Mouse (Mus musculus) myocyte (in vitro differentiated cells): ENCODE measurements around the gene Nat10.

Experiments used
- MAX ChIP-seq: IDR thresholded peaks from one replicate; pipeline ENCODE4 v1.6.1; 2011; ENCODE audit warnings: low read depth, mild to moderate bottlenecking, control low read depth
- MYOD1 ChIP-seq, 3 experiments: IDR thresholded peaks; one replicate each; pipeline ENCODE4 v1.6.1; 2011; ENCODE audit warnings: control low read depth in 2 of 3, low read depth in 2 of 3, mild to moderate bottlenecking in 2 of 3, moderate library complexity in 1 of 3; ENCODE audit not compliant: insufficient read length in 2 of 3, control insufficient read depth in 1 of 3
- MYOG ChIP-seq, 3 experiments: IDR thresholded peaks; one replicate each; pipeline ENCODE4 v1.6.1; 2011; ENCODE audit warnings: control low read depth in 2 of 3, low read depth in 2 of 3, mild to moderate bottlenecking in 2 of 3; ENCODE audit not compliant: insufficient read length in 2 of 3, control insufficient read depth in 1 of 3, insufficient read depth in 1 of 3
- POLR2A ChIP-seq: IDR thresholded peaks from one replicate; pipeline ENCODE4 v1.6.1; 2011; ENCODE audit warnings: low read depth, mild to moderate bottlenecking, control low read depth, moderate library complexity; ENCODE audit not compliant: insufficient read length
- TCF3 ChIP-seq: IDR thresholded peaks from one replicate; pipeline ENCODE4 v1.6.1; 2011; ENCODE audit warnings: low read depth, control low read depth; ENCODE audit not compliant: insufficient read length
- USF1 ChIP-seq: IDR thresholded peaks from one replicate; pipeline ENCODE4 v1.6.1; 2011; ENCODE audit warnings: low read depth, mild to moderate bottlenecking, control low read depth, moderate library complexity

GRCm38 (mm10) chr2:103760906-103761716, at the start of gene Nat10:
- peak; percentile 77 for TF ChIP-seq POLR2A
- peak; percentile 84 for TF ChIP-seq USF1
- no peak for TF ChIP-seq TCF3
- peak in 1 of 3 experiments; percentile 24 for TF ChIP-seq MYOD1 (IDR thresholded peaks at IDR 0.05; ENCODE audit: control insufficient read depth in 1 of 3, insufficient read length in 2 of 3, low read depth in 2 of 3)
- peak; percentile 95 for TF ChIP-seq MAX
- peak in 1 of 3 experiments; percentile 40 for TF ChIP-seq MYOG (IDR thresholded peaks at IDR 0.05; ENCODE audit: control insufficient read depth in 1 of 3, insufficient read depth in 1 of 3, insufficient read length in 2 of 3, low read depth in 2 of 3)
